ENCODE assay signal across 13 mouse cellular contexts in genomic region chr5:50215960-50216359, GRCm38 (mm10).
DNase-seq lines count a peak whose midpoint lies in the region; ATAC-seq and TF ChIP-seq lines count a peak whose summit lies in the region.
"Had no signal": no experiment of that assay in that cellular context is flagged by ENCODE, and none has a peak within 500 bp of the region (broad histone marks: within the 10 kb centered on the region; RNA-seq: fewer than 3 reads in every experiment).

No protein-coding gene starts in this region.

- no peak overlapping the region for H3K9ac ChIP-seq in forebrain, postnatal 0 days
- H3K9ac ChIP-seq in forebrain, embryonic 16.5 days (replicated peaks; ENCODE audit: low read depth, low read length) = no peak overlapping the region
- H3K9ac ChIP-seq in limb, embryonic 14.5 days (ENCODE audit: low read depth, low read length, severe bottlenecking) = no peak overlapping the region
- H3K9ac ChIP-seq: kidney, embryonic 15.5 days; limb, embryonic 12.5 days had no signal

- peak; percentile 55 for DNase-seq in forebrain, postnatal 0 days
- peak; percentile 76 for DNase-seq in limb, embryonic 14.5 days (ENCODE audit: low spot score)
- DNase-seq in limb, embryonic 10.5 days (ENCODE audit: low spot score) = no peak
- DNase-seq in Muller cell, postnatal 12 days (ENCODE audit: inconsistent ontology term) = peak; percentile 34
- peak; percentile 23 for DNase-seq in lung, postnatal 36 days
- DNase-seq in adrenal gland, adult 18-20 months (ENCODE audit: low spot score in 2 of 2) = no peak
- no peak for DNase-seq in right cerebral cortex, postnatal 14 days
- DNase-seq: spleen, adult 18-20 months had no signal

- H3K9me3 ChIP-seq in forebrain, postnatal 0 days (ENCODE audit: low read length) = no peaks in the 10 kb centered on the region
- H3K9me3 ChIP-seq in forebrain, embryonic 16.5 days (ENCODE audit: control insufficient read depth, low read length) = no peaks in the 10 kb centered on the region
- no peaks in the 10 kb centered on the region for H3K9me3 ChIP-seq in limb, embryonic 14.5 days (ENCODE audit: control insufficient read depth, low read length)
- H3K9me3 ChIP-seq in limb, embryonic 10.5 days (replicated peaks) = no peaks in the 10 kb centered on the region
- H3K9me3 ChIP-seq: heart, embryonic 10.5 days; kidney, embryonic 15.5 days; limb, embryonic 12.5 days had no signal

- H3K27me3 ChIP-seq in forebrain, postnatal 0 days (ENCODE audit: insufficient read depth, low read length) = no peaks in the 10 kb centered on the region
- no peaks in the 10 kb centered on the region for H3K27me3 ChIP-seq in forebrain, embryonic 16.5 days (replicated peaks; ENCODE audit: control insufficient read depth, insufficient read depth, low read length)
- no peaks in the 10 kb centered on the region for H3K27me3 ChIP-seq in limb, embryonic 14.5 days (ENCODE audit: control insufficient read depth, insufficient read depth, low read length)
- no peaks in the 10 kb centered on the region for H3K27me3 ChIP-seq in limb, embryonic 10.5 days (ENCODE audit: low read depth, poor library complexity, severe bottlenecking)
- H3K27me3 ChIP-seq: kidney, embryonic 15.5 days; limb, embryonic 12.5 days had no signal

- TF ChIP-seq POLR2A in limb, embryonic 14.5 days (IDR thresholded peaks at IDR 0.05; ENCODE audit: borderline replicate concordance, extremely low read depth, insufficient read depth, insufficient read length) = no peak

- no peaks in the 10 kb centered on the region for H3K36me3 ChIP-seq in forebrain, postnatal 0 days (ENCODE audit: insufficient read depth)
- H3K36me3 ChIP-seq in forebrain, embryonic 16.5 days (ENCODE audit: control insufficient read depth, insufficient read depth) = no peaks in the 10 kb centered on the region
- no peaks in the 10 kb centered on the region for H3K36me3 ChIP-seq in limb, embryonic 14.5 days (ENCODE audit: control insufficient read depth, insufficient read depth, low read length)
- no peaks in the 10 kb centered on the region for H3K36me3 ChIP-seq in limb, embryonic 10.5 days
- H3K36me3 ChIP-seq: heart, embryonic 10.5 days; kidney, embryonic 15.5 days; limb, embryonic 12.5 days had no signal

- 0 out of 2 replicates have a peak, but pooled peaks have one; percentile 42 for ATAC-seq in forebrain, postnatal 0 days
- no peak for ATAC-seq in forebrain, embryonic 16.5 days
- no peak for ATAC-seq in limb, embryonic 14.5 days (ENCODE audit: low FRiP score, low read depth)

- TF ChIP-seq CTCF in forebrain, postnatal 0 days (IDR thresholded peaks at IDR 0.05; ENCODE audit: low read depth) = peak; percentile 59

- H3K4me3 ChIP-seq in forebrain, postnatal 0 days (ENCODE audit: low read depth, low read length) = no peak overlapping the region
- H3K4me3 ChIP-seq in forebrain, embryonic 16.5 days (replicated peaks; ENCODE audit: low read length) = no peak overlapping the region
- H3K4me3 ChIP-seq in limb, embryonic 14.5 days (replicated peaks; ENCODE audit: low read length) = no peak overlapping the region
- no peak overlapping the region for H3K4me3 ChIP-seq in limb, embryonic 10.5 days
- H3K4me3 ChIP-seq: erythroblast, embryonic 14.5 days; heart, embryonic 10.5 days; kidney, embryonic 15.5 days; limb, embryonic 12.5 days had no signal

- H3K4me2 ChIP-seq in forebrain, postnatal 0 days (ENCODE audit: low read depth) = no peak overlapping the region
- no peak overlapping the region for H3K4me2 ChIP-seq in forebrain, embryonic 16.5 days (ENCODE audit: low read length)
- H3K4me2 ChIP-seq in limb, embryonic 14.5 days (replicated peaks; ENCODE audit: low read depth, low read length, severe bottlenecking) = no peak overlapping the region
- H3K4me2 ChIP-seq: kidney, embryonic 15.5 days; limb, embryonic 12.5 days had no signal

- no peak overlapping the region for H3K27ac ChIP-seq in forebrain, postnatal 0 days (ENCODE audit: low read depth, low read length)
- no peak overlapping the region for H3K27ac ChIP-seq in forebrain, embryonic 16.5 days (ENCODE audit: low read length)
- no peak overlapping the region for H3K27ac ChIP-seq in limb, embryonic 14.5 days (replicated peaks; ENCODE audit: low read depth, low read length)
- H3K27ac ChIP-seq in limb, embryonic 10.5 days = no peak overlapping the region
- H3K27ac ChIP-seq: heart, embryonic 10.5 days; kidney, embryonic 15.5 days; limb, embryonic 12.5 days had no signal

- WGBS in forebrain, postnatal 0 days = 47% methylated on average over 5 of the region's 5 CpGs
- 44% methylated on average over 5 of the region's 5 CpGs for WGBS in forebrain, embryonic 16.5 days
- 43% methylated on average over 5 of the region's 5 CpGs for WGBS in limb, embryonic 14.5 days
- WGBS in limb, embryonic 10.5 days = 57% methylated on average over 5 of the region's 5 CpGs

- H3K4me1 ChIP-seq in forebrain, postnatal 0 days (ENCODE audit: insufficient read depth) = no peaks in the 10 kb centered on the region
- no peaks in the 10 kb centered on the region for H3K4me1 ChIP-seq in forebrain, embryonic 16.5 days (replicated peaks; ENCODE audit: control insufficient read depth, insufficient read depth, low read length)
- H3K4me1 ChIP-seq in limb, embryonic 14.5 days (ENCODE audit: control insufficient read depth, insufficient read depth, low read length) = no peaks in the 10 kb centered on the region
- H3K4me1 ChIP-seq in limb, embryonic 10.5 days = no peaks in the 10 kb centered on the region
- H3K4me1 ChIP-seq: heart, embryonic 10.5 days; limb, embryonic 12.5 days had no signal

Comparison
In these comparisons a context has a peak if more than half of its experiments do, and no peak if none do; other contexts are left out.
1. DNase-seq: peak in forebrain, postnatal 0 days (single experiment), limb, embryonic 14.5 days (single experiment), Muller cell, postnatal 12 days (single experiment) and lung, postnatal 36 days (single experiment); none in limb, embryonic 10.5 days (single experiment), adrenal gland, adult 18-20 months (0 of 2) and right cerebral cortex, postnatal 14 days (single experiment).